Mouse (Mus musculus): Measurements from ENCODE around the gene Eif3b. TPM values are rescaled to one million over a fixed set of nuclear protein-coding genes. Genes with fewer than 3 reads are reported as not detected.

The Eif3b gene
- polyA plus RNA-seq, 1 experiment: 331 TPM

DNA sequence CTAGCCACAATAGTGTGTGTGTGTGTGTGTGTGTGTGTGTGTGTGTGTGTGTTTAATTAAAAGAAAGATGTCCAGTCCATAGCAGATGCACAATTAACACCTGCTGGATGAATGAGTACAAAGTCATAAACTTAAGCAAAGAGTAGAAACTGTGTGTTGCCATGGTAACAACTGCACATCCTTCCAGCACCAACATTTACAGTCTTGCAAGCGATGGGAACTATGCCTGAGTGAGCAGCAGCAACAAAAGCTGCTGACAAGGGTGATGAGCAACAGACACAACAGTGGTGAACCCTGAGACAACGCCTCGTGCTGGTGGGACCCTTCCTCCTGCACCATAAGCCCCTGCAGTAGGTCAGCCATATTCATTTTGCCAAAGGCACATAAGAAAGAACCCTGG lies 44.9 kb upstream of the Eif3b start:
- Histone ChIP-seq H3K79me2 (ENCODE audit: control insufficient read depth, insufficient read depth) (peaks cover 100% of the 10 kb centered on the region), H3K4me3 (ENCODE audit: insufficient read depth, poor library complexity, severe bottlenecking) (no peak overlapping the region), H3K36me3 (ENCODE audit: control insufficient read depth, insufficient read depth) (peaks cover 5% of the 10 kb centered on the region), H3ac (ENCODE audit: control insufficient read depth, insufficient read length, low read depth) (no peak overlapping the region), H3K79me3 (ENCODE audit: low read depth) (peaks cover 55% of the 10 kb centered on the region), H3K27me3 (ENCODE audit: control insufficient read depth, insufficient read depth, insufficient read length) (no peaks in the 10 kb centered on the region)
- TF ChIP-seq CEBPB (IDR thresholded peaks at IDR 0.05; ENCODE audit: low read depth) (no peak), USF1 (IDR thresholded peaks at IDR 0.05; ENCODE audit: low read depth) (no peak), CTCF (IDR thresholded peaks at IDR 0.05; ENCODE audit: control insufficient read depth, insufficient read depth, insufficient read length) (no peak), MYOG (IDR thresholded peaks at IDR 0.05; ENCODE audit: control insufficient read depth, extremely low read depth, insufficient read length) (no peak), MYOD1 (IDR thresholded peaks at IDR 0.05; ENCODE audit: control insufficient read depth, insufficient read length, low read depth) (no peak), MAX (IDR thresholded peaks at IDR 0.05) (no peak), FOSL1 (IDR thresholded peaks at IDR 0.05; ENCODE audit: insufficient read depth, low read length, poor library complexity, severe bottlenecking) (no peak)

DNA sequence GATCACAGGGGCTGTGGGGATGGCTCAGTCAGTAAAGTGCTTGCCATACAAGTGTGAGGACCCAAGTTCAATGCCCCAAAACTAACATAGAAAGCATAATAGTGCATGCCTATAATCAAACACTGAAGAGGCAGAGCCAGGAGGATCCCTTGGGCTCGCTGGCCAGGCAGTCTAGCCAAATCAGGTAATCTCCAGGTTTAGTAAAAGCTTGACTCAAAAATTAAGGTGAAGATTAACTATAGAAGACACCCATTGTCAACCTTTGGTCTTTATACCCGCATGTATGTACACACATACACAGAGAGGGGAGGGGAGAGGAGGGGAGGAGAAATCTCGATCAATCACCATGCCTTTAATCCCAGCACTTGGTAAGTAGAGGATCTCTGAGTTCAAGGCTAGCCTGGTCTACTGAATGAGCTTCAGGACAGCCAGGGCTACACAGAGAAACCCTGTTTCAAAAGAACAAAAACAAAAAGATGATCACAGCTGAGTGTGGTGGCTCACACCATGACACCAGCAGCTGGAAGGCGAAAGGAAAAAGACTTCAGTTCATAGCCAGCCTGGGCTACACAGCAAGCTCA lies 43.8 kb upstream of the Eif3b start:
- no peak for TF ChIP-seq FOSL1 (IDR thresholded peaks at IDR 0.05; ENCODE audit: insufficient read depth, low read length, poor library complexity, severe bottlenecking)
- no peak for TF ChIP-seq MAX (IDR thresholded peaks at IDR 0.05)
- TF ChIP-seq USF1 (IDR thresholded peaks at IDR 0.05; ENCODE audit: low read depth): no peak
- TF ChIP-seq CEBPB (IDR thresholded peaks at IDR 0.05; ENCODE audit: low read depth): no peak
- no peak for TF ChIP-seq MYOD1 (IDR thresholded peaks at IDR 0.05; ENCODE audit: control insufficient read depth, insufficient read length, low read depth)
- no peak for TF ChIP-seq MYOG (IDR thresholded peaks at IDR 0.05; ENCODE audit: control insufficient read depth, extremely low read depth, insufficient read length)
- H3K79me3 ChIP-seq (ENCODE audit: low read depth): peaks cover 57% of the 10 kb centered on the region
- no peak overlapping the region for H3ac ChIP-seq (ENCODE audit: control insufficient read depth, insufficient read length, low read depth)
- peaks cover 100% of the 10 kb centered on the region for H3K79me2 ChIP-seq (ENCODE audit: control insufficient read depth, insufficient read depth)
- peaks cover 5% of the 10 kb centered on the region for H3K36me3 ChIP-seq (ENCODE audit: control insufficient read depth, insufficient read depth)
- H3K4me3 ChIP-seq (ENCODE audit: insufficient read depth, poor library complexity, severe bottlenecking): no peak overlapping the region
- no peaks in the 10 kb centered on the region for H3K27me3 ChIP-seq (ENCODE audit: control insufficient read depth, insufficient read depth, insufficient read length)

DNA sequence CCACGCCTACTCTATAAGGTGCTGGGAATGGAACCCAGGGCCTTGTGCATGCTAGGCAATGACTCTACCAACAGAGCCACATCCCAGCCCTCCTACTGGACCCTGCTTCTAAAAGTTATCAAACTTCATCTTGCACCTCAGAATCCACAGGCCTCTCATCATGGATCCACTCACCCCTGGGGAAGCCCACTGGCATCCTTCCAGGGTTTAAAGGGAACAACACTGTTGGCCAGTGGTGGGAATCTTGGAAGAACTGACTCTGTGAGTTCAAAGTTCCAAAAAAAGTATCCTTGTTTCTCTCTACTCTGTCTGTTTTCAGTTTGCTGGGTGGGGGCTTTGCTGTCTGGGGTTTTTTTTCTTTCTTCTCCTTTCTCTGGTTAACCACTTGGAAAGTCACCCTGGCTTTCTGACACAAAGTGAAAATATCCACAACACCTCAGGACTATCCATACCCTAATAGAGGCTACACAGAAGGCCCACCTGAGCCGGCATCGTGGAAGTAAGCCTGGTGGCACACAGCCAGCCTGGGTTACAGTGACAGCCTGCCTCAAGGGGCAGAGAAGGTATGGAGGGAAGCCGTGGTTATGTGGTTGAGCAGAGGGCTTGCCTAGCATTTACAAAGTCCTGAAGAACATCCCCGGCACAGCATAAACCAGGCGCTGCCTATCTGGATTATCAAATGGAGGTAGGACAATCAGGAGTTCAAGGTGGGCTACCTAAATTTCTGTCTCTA lies 40.8 kb upstream of the Eif3b start:
- no peaks in the 10 kb centered on the region for H3K27me3 ChIP-seq (ENCODE audit: control insufficient read depth, insufficient read depth, insufficient read length)
- TF ChIP-seq FOSL1 (IDR thresholded peaks at IDR 0.05; ENCODE audit: insufficient read depth, low read length, poor library complexity, severe bottlenecking): no peak
- TF ChIP-seq USF1 (IDR thresholded peaks at IDR 0.05; ENCODE audit: low read depth): no peak
- no peak for TF ChIP-seq CEBPB (IDR thresholded peaks at IDR 0.05; ENCODE audit: low read depth)
- no peak for TF ChIP-seq MAX (IDR thresholded peaks at IDR 0.05)
- no peak for TF ChIP-seq MYOG (IDR thresholded peaks at IDR 0.05; ENCODE audit: control insufficient read depth, extremely low read depth, insufficient read length)
- TF ChIP-seq CTCF (IDR thresholded peaks at IDR 0.05; ENCODE audit: control insufficient read depth, insufficient read depth, insufficient read length): no peak
- no peak for TF ChIP-seq MYOD1 (IDR thresholded peaks at IDR 0.05; ENCODE audit: control insufficient read depth, insufficient read length, low read depth)
- no peak overlapping the region for H3K4me3 ChIP-seq (ENCODE audit: insufficient read depth, poor library complexity, severe bottlenecking)
- peaks cover 6% of the 10 kb centered on the region for H3K36me3 ChIP-seq (ENCODE audit: control insufficient read depth, insufficient read depth)
- no peak overlapping the region for H3ac ChIP-seq (ENCODE audit: control insufficient read depth, insufficient read length, low read depth)
- H3K79me2 ChIP-seq (ENCODE audit: control insufficient read depth, insufficient read depth): peaks cover 100% of the 10 kb centered on the region
- peaks cover 67% of the 10 kb centered on the region for H3K79me3 ChIP-seq (ENCODE audit: low read depth)

DNA sequence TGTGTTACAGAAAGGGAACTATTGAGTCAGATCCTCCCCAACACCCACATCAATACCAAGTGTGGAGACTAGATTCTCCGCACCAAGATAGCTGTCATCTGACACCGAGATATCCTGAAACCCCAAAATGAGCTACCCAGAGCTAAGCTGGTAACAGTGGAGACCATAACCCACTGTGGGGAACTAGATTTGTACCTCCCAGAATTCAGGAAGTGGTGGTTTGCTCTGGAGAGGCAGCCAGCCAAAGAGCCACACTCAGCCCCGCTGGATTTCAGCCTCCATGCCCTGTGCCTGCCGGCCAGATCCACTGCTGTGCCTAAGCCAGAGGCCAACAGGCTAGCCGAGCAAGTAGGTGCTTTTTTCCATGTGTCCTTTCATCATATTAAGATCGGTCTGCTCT lies 39.8 kb upstream of the Eif3b start:
- H3K36me3 ChIP-seq (ENCODE audit: control insufficient read depth, insufficient read depth): peaks cover 3% of the 10 kb centered on the region
- no peak for TF ChIP-seq MYOG (IDR thresholded peaks at IDR 0.05; ENCODE audit: control insufficient read depth, extremely low read depth, insufficient read length)
- TF ChIP-seq MYOD1 (IDR thresholded peaks at IDR 0.05; ENCODE audit: control insufficient read depth, insufficient read length, low read depth): no peak
- no peak for TF ChIP-seq MAX (IDR thresholded peaks at IDR 0.05)
- no peak for TF ChIP-seq CTCF (IDR thresholded peaks at IDR 0.05; ENCODE audit: control insufficient read depth, insufficient read depth, insufficient read length)
- TF ChIP-seq FOSL1 (IDR thresholded peaks at IDR 0.05; ENCODE audit: insufficient read depth, low read length, poor library complexity, severe bottlenecking): no peak
- no peak for TF ChIP-seq CEBPB (IDR thresholded peaks at IDR 0.05; ENCODE audit: low read depth)
- no peak for TF ChIP-seq USF1 (IDR thresholded peaks at IDR 0.05; ENCODE audit: low read depth)
- no peaks in the 10 kb centered on the region for H3K27me3 ChIP-seq (ENCODE audit: control insufficient read depth, insufficient read depth, insufficient read length)
- peaks cover 63% of the 10 kb centered on the region for H3K79me3 ChIP-seq (ENCODE audit: low read depth)
- peaks cover 99% of the 10 kb centered on the region for H3K79me2 ChIP-seq (ENCODE audit: control insufficient read depth, insufficient read depth)
- H3K4me3 ChIP-seq (ENCODE audit: insufficient read depth, poor library complexity, severe bottlenecking): no peak overlapping the region
- no peak overlapping the region for H3ac ChIP-seq (ENCODE audit: control insufficient read depth, insufficient read length, low read depth)

DNA sequence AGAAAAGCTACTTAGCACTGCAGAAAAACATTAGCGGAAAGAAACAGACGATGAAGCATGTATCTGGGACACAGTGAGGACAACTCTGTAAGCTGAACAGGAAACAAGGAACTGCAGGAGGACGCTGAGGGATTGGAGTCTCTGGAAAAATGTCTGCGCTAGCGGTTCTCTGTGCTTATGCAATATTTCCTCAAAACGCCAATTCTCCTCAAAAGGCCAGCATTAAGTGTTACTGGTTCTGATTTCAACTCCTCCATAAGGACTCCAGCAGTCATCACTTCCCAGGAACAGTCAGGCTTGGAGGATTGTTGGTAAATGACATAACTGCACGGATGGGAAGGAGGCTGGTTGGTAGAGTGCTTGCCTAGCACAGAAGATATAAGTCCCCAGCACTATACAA lies 38.0 kb upstream of the Eif3b start:
- Histone ChIP-seq H3K27me3 (ENCODE audit: control insufficient read depth, insufficient read depth, insufficient read length) (no peaks in the 10 kb centered on the region), H3K79me2 (ENCODE audit: control insufficient read depth, insufficient read depth) (peaks cover 99% of the 10 kb centered on the region), H3K79me3 (ENCODE audit: low read depth) (peaks cover 64% of the 10 kb centered on the region), H3ac (ENCODE audit: control insufficient read depth, insufficient read length, low read depth) (no peak overlapping the region), H3K36me3 (ENCODE audit: control insufficient read depth, insufficient read depth) (peaks cover 7% of the 10 kb centered on the region), H3K4me3 (ENCODE audit: insufficient read depth, poor library complexity, severe bottlenecking) (no peak overlapping the region)
- no peak for TF ChIP-seq MAX (IDR thresholded peaks at IDR 0.05)
- TF ChIP-seq MYOD1 (IDR thresholded peaks at IDR 0.05; ENCODE audit: control insufficient read depth, insufficient read length, low read depth): no peak
- no peak for TF ChIP-seq CTCF (IDR thresholded peaks at IDR 0.05; ENCODE audit: control insufficient read depth, insufficient read depth, insufficient read length)
- TF ChIP-seq MYOG (IDR thresholded peaks at IDR 0.05; ENCODE audit: control insufficient read depth, extremely low read depth, insufficient read length): no peak
- no peak for TF ChIP-seq USF1 (IDR thresholded peaks at IDR 0.05; ENCODE audit: low read depth)
- TF ChIP-seq FOSL1 (IDR thresholded peaks at IDR 0.05; ENCODE audit: insufficient read depth, low read length, poor library complexity, severe bottlenecking): no peak
- no peak for TF ChIP-seq CEBPB (IDR thresholded peaks at IDR 0.05; ENCODE audit: low read depth)
